Mouse (Mus musculus) left cerebral cortex, postnatal 14 days (tissue): Measurements from ENCODE around the gene Nek11. TPM values are rescaled to one million over a fixed set of nuclear protein-coding genes. Genes with fewer than 3 reads are reported as not detected.
A peak's percentile ranks its signal among the peaks of the same experiment; 100 is the strongest.

ENCODE experiments used
- DNase-seq, 2 experiments: peaks; one replicate each; pipeline ENCODE4 v3.0.0; 2021 to 2022; ENCODE audit warnings: low spot score in 2 of 2, mixed read lengths in 1 of 2
- intact Hi-C: fragments of 180-260 bp; cut with DNase I; formaldehyde crosslinking; loops from one replicate; pipeline ENCODE4 v1.15.1; 2025
- total RNA-seq, 2 experiments: library from RNA; stranded (reverse); gene quantifications; 2 replicates each; pipeline ENCODE4 v1.2.3; 2021

Gene Nek11
- total RNA-seq, 2 experiments from 2014 or later, result 1.4 to 1.5 TPM

DNA sequence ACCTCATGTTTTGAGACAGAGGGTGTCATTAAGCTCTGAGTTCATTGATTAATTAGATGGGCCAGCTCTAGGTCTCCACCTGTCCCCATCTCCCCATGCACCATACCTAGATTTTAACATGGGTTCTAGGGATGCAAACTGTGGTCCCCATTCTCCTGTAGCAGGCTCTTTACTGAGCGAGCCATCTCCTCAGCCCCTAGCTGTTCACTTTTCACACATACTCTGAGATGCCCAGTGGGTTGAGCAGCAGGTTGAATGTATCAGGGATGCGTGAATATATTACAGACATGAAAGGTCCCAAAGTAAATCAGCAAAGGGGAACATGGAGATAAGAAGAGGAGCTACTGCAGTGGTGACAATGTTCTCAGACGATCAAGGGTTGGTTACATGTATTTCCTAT lies 52.8 kb downstream of the Nek11 start:
- intact Hi-C loops, result no loop called here
- DNase-seq, result no peak

DNA sequence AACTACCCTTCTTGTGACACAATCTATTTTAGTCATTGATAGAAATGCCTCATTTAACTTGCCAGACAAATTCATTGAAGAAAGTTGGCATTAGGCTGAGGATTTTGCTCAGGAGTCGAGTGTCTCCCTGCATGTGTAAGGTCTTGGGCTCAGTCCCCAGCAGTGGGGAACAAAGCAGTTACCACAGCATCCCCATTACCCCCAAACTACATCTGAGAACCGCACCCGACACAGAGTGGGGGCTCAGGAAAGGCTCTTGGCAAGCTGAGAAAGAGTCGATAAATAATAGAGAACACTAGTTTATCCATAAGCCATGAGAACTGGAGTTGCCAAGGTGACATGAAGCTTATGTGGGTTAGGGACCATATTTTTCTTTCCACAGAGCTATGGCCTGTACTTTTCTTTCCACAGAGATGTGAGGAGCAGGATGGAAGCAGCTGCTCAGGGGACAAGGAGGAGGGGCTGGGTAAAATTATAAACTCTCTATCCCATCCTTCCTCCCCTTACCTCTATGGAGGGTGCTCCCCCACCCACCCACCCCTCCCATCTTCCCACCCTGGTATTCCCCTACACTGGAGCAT lies 62.8 kb downstream of the Nek11 start:
- intact Hi-C loops, result no loop called here
- DNase-seq, result no peak

DNA sequence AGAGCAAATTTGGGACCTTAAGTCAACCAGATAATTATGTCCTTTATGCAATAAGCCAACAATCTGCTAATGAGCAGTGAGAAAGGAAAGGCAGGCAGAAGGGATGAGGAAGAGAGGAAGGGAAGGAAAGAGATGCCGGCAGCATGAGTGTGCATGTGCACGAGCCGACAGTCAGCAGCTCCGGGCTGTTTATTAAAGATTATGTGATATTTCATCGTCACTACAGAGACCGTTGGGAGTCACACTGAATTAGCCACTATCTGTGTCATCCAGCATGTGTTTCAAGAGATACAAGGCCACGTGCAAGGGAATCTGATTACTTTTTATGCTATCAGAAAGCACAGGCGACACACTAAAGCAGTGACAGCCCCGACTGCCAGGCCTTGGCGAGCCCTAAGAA lies 73.5 kb downstream of the Nek11 start:
- intact Hi-C loops, result no loop called here
- no peak for DNase-seq

DNA sequence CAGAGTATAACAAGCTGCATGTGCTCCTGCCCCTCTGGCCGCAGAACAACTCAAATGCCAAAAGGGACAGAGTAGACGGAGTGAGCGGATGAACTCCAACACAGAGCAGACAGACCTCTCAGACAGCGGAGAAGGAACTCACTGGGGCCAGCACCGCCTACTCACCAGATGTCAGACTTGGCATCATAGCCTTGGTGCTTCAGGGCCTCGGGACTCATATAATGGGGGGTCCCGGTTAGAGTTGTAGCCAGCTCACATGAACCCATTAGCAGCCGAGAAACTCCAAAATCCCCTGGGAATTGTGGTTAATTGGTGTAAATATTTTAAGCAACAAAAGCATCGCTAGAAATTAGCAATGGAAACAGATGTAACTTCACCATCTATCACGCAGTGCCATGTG lies 82.1 kb downstream of the Nek11 start:
- intact Hi-C loops, result no loop called here

DNA sequence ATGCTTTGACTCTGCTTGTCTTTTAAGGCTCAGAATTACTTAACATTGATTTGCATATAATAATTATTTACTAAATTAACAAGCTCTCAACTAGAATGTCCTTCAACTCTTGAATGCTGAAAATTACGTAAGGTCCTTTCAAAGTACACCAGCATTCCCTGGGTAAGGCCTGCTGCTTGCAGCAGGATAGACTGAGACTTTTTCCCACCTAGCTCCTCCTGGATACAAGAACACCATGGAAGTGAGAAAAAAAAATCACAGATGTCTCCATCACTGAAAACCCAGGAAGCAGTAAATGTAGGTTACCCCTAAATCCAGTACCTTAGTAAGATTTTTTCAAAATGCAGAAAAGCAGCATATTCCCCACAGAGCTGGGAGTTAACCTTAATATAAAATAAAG lies 82.6 kb downstream of the Nek11 start:
- DNase-seq, result no peak
- intact Hi-C loops, result no loop called here

More for the DNA sequence above, 82.1 kb downstream of the Nek11 start:
- no peak for DNase-seq

DNA sequence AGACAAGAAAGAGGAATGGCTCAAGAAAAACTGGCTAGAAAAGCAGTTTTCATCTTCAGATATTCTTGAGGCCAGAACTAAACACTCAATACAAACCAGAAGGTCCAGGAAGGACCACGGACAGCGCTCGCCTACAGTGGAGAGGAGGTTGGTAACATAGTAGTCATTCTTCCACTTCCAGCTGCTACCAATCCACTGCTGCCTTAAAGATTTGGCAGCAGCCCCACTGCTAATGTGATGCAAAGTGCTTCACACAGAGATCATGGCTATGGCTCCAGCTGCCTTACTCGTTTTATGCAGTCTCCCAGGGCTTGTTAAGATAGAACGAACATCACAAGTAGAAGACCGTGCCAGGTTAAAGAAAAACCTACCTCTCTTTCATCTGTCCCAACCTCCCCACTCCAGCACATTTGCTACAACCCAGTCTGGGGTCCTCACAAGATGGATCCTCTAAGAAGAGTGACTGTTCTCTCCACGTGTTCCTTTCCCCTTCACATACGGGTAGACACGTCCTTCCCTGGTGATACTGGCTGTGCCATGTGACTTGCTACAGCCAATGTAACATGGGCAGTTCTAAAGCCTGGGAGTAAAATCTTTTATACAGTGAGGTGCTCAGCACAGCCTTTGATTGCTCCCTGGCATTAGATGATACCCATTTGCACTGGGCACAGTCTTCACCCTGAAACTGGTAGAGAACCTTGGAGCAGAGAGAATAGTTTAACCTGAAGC lies 85.6 kb downstream of the Nek11 start:
- DNase-seq, result peak; percentile 52 to 89
- intact Hi-C loops, result loop anchor here (5.0 kb wide), 1 partner anchor 68 kb away; no protein-coding TSS in a partner anchor

DNA sequence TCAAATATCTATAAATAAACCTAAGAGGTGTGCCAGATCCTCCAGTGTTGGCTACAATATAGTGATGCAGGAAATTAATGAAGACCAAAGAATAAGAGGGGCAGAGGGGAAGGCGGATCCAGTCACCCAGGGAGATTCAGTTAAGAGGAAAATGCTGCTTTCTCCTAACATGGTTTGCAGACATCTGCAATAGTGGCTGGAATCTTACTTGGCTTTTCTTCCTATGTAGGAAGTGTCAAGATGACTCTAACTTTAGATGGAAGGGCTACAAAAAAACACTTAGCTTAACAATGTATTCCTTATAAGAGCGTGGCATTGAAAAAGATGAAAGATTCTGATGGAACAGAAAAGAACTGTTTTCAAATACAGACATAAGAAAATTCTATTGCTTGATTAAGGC lies 89.3 kb downstream of the Nek11 start:
- intact Hi-C loops, result loop anchor here (5.0 kb wide), 1 partner anchor 71 kb away; no protein-coding TSS in a partner anchor
- DNase-seq, result no peak

DNA sequence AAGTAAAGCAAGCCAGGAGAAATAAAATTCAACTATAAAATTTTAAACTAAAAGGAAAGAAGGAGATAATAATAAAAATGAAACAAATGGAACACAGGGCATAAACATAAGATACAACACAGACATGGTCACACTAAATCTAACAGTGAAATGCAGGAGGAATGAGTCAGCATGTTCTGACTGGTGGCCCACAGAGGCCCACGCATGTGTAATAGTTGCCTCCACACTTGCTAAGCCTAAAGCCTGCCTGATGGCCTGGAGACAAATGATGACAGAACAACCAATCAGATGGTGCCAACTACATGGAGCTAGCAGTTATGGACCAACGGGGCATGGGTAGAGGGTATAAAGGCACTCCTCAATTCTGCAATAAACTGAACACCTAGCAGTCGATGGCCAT lies 93.1 kb downstream of the Nek11 start:
- intact Hi-C loops, result no loop called here
- peak in 1 of 2 experiments; percentile 37 for DNase-seq

DNA sequence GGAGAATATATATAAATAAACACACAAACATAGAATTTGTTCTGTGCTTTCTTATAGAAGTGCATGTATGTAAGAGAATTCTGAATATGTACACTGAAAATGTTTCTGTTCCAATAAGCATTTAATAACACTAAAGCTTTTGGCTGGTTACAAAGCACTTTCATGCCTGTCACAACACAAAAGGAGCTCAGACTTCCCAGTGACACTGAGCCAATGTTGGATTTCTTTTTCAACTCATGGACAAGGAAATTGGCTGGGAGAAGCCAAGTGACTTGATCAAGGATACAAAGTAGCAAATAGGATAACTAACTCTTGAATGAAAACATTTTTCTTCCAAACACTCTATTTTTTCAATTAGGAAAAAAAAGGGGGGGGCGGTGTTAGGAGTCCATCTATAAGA lies 93.9 kb downstream of the Nek11 start:
- intact Hi-C loops, result no loop called here
- DNase-seq, result no peak

DNA sequence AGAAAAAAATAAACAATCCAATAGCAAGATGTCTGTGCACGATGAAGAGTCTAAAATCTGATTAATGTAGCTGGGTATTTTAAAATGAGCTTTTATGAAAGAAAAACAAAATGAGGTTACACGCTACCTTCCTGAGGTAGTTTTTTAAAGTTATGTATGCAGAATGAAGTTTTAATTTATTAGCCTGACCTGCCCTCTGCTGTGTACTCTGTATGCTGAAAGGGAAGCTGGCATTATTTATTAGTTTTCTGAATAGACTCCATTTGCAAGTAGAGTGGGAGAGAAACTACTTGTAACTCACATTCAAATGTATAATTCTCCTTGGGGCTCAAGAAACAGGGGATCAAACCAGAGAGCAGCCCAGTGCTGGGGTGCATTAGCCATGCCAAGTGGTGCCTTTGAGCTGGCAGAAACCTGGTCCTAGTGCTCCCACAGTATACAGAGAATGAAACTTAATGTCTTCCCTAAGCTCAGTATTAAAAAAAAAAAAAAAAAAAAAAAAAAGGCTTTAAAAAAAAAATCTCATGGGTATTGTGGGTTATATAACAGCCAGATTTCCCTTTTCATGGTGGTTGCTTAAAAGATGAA lies 94.5 kb downstream of the Nek11 start:
- intact Hi-C loops, result no loop called here
- DNase-seq, result no peak

DNA sequence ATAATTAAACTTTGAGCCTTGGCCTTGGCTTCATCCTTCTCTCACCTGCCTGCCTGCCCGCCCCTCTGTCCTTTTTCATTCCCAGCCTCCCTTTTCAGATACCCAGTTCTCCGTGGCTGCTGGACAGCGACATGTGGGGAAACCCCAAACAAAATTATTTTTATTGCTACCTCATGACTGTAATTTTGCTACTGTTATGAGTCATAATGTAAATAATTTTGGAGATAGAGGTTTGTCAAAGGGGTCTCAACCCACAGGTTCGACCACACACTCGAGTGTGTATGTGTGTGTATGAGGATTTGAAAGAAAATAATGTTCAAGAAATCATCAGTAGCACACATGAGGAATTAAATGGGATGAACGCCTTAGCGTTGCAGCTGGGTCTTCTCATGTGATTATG lies 110.7 kb downstream of the Nek11 start:
- intact Hi-C loops, result no loop called here
- no peak for DNase-seq

DNA sequence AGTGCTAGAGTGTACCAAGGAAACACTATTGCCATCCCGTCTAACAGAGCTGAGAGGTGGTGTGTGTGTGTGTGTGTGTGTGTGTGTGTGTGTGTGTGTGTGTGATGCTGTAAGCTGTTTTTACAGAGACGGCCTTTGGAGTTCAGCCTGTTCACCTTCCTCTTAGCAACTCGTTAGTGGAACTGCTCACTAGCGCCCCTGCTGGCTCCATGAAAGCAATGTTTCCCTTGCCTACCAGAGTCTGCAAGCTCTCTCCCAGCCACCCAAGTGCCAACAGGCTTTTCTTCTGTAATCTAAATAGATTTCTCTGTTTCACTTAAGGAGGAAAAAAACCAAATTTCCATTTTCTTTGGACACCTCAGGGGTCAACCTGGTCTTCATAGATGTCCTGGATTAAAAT lies 112.6 kb downstream of the Nek11 start:
- intact Hi-C loops, result no loop called here
- peak in 1 of 2 experiments; percentile 33 for DNase-seq

DNA sequence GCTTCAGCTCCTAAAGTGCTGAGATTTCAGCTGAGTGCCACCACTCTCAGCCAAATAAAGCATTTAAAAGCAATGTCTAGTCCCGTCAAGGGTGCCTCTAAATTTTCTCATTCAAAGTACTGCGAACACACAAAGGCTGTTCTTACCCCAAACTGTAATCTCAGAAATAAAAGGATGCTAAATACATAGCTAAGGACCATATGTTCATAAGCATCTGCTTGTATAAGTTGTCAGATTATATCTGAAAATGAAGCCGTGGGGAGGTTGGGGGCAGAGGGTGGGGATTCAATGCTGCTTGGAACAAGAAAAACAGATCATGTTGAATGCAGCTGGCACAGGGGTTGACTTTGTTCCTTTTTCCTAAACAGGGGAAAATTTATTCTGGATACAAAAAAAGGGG lies 120.4 kb downstream of the Nek11 start:
- intact Hi-C loops, result no loop called here
- DNase-seq, result peak in 1 of 2 experiments; percentile 18

DNA sequence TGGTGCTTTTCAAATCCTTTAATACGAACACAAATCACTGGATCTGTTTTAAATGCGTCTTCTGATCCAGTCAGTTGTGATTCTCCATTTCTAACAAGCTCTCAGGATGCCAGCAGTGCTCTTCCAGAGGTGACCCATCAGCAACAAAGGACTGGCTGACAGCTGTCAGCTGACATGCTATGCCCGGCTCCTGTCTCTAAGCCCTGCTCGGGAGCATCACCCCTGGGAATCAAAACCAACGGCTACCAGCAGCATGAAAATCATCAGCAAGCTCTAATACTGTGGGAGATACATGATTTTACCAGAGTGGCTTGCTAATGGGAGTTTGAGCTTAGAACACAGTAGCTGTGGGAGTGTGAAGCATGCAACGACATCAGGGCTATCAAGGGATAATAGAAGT lies 121.0 kb downstream of the Nek11 start:
- no peak for DNase-seq
- intact Hi-C loops, result no loop called here

DNA sequence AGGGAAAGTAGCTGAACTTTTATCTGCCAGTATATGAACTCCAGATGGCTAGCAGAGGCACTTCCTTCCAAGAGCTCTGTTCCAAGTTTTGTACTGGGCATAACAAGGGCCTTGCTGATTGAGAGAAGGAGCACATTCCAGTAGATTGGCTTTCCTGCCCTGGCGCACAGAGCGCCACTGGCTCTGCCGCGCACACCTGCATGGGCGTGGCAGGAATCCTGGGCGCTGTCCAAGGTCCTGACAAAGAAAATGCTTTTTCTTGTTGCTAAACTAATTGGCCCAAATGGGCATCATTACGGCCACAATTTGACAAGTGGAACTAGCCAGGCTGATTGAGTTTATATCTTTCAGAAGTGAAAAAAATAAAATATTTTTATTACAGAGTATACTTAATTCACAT lies 123.1 kb downstream of the Nek11 start:
- DNase-seq, result no peak
- intact Hi-C loops, result no loop called here

DNA sequence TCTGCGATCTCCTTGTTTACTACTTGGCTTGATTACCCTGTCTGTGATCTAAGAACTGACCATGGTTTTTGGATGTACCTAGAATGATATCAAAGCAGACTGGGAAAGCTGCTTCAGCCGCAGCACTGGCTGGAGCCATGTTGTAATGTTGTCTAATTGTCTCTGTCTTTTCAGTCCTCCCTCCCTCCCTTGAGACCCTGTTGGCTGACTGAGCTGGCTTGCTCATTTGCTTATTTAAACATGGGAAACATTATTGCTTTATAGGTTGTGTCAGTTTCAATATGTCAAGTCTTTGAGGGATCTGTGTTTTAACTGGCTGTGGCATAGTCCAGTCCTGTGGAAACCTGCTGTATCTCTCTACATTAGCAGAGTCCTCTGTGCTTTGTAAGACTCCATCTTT lies 132.2 kb downstream of the Nek11 start:
- intact Hi-C loops, result no loop called here
- no peak for DNase-seq

DNA sequence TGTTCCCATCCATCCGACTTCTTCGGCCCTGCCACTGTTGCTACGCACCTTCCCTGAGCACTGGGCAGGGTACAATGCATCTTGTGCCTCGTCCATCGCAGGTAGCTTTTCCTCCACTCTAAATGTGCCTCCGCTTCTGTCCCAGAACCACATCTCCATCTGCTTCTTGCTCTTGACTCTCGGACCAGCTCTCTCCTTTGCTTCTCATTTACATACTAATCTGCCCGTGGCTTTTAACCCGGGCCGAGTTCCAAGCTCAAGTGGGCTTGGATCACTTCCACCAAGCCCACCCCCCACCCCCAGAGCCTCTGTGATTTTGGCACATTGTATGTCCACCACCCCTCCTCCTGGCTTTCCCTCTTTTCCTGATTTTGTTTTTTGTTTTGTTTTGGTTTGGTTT lies 137.7 kb downstream of the Nek11 start:
- intact Hi-C loops, result no loop called here
- DNase-seq, result no peak

DNA sequence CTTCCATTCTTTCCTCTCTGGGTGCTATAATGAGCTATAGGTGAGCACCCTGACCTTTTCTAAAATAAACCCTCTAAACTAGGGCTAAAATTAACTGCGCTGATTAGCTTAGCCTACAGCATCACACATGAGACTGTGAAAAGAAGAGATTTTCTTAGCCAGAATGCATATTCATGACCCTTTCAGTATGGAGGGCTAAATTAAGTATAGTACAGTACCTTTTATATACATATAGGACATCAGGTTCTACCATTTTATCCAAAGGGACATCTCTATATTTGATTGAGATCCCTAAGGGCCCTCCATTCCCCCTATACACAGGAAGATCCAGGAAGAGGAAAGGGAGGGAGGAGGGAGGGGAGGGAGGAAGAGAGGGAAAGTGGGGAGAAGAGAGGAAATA lies 141.2 kb downstream of the Nek11 start:
- intact Hi-C loops, result no loop called here
- DNase-seq, result peak in 1 of 2 experiments; percentile 26

DNA sequence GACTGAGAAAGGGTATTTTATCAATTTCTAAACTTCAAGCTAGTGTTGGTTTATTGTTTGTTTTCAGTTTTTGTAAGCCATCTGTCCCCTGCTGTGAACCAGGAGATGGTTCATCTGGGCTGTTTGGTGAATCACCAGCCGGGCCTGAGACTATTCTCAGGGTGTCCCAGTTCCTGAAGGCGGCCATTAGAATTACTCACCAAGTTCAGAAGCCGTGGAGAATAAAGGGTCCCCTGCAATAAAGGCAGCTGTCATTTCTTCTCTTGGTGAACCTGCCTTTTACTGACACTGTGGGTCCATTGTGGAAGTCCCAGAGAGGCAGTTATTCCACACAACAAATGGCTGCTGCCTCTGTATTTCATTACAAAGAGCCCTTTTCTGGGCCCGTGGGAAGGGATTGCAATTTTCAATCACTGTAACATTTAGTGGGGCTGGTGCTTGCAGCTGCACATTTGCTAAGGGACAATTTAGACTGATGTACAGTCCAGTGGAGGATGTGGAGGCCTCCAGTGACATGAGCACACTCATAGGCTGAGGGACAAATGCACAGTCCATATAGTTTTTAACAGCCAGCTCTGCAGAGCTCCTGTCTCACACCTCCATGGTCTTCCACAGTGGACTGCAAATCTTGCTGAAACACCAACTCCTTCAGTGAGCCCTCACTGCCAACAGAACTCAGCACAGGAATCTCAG lies 142.8 kb downstream of the Nek11 start:
- intact Hi-C loops, result no loop called here
- no peak for DNase-seq

DNA sequence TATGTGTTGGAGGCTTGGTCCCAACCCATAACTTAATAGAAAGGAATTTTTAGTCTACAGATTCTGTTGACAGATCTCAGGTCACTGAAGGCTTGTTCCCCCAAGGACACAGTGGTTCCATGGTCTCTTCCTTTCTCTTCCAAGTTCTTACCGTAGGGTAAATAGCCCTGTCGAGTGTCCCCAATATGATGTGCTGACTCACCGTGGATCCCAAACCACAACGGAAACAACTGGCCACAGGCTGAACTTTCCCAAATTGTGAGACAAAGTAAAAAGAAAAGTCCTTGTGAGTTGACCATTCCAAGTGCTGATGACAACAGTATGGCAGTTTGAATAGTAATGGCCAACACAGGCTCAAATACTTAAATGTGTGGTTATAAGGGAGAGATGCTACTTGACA lies 144.1 kb downstream of the Nek11 start:
- intact Hi-C loops, result no loop called here
- DNase-seq, result no peak
